16 mouse cellular contexts compared by ENCODE assay signal in genomic region chr9:58454886-58455285, GRCm38 (mm10). TPM values are rescaled to one million over a fixed set of nuclear protein-coding genes. Genes with fewer than 3 reads are reported as not detected.
A peak's percentile ranks its signal among the peaks of the same experiment; 100 is the strongest.
DNase-seq lines count a peak whose midpoint lies in the region; ATAC-seq and TF ChIP-seq lines count a peak whose summit lies in the region.
"Had no signal": no experiment of that assay in that cellular context is flagged by ENCODE, and none has a peak within 500 bp of the region (broad histone marks: within the 10 kb centered on the region; RNA-seq: fewer than 3 reads in every experiment).

No protein-coding gene starts in this region.

- H3K9me3 ChIP-seq in megakaryocyte, embryonic 14.5 days, result no peaks in the 10 kb centered on the region
- no peaks in the 10 kb centered on the region for H3K9me3 ChIP-seq in ES-Bruce4 (replicated peaks; ENCODE audit: control insufficient read depth, insufficient read depth, low read length, poor library complexity, severe bottlenecking)
- no peaks in the 10 kb centered on the region for H3K9me3 ChIP-seq in liver, embryonic 12.5 days (replicated peaks)
- H3K9me3 ChIP-seq: heart, embryonic 12.5 days had no signal

- no peak overlapping the region for H3K4me2 ChIP-seq in liver, embryonic 12.5 days
- H3K4me2 ChIP-seq: heart, embryonic 12.5 days had no signal

- peaks cover 59% of the 10 kb centered on the region for H3K4me1 ChIP-seq in megakaryocyte, embryonic 14.5 days
- peaks cover 9% of the 10 kb centered on the region for H3K4me1 ChIP-seq in ES-Bruce4 (ENCODE audit: control insufficient read depth, insufficient read depth, low read length)
- H3K4me1 ChIP-seq in liver, embryonic 12.5 days, result no peaks in the 10 kb centered on the region

- peak overlapping the region; percentile 97 for H3K27ac ChIP-seq in ES-Bruce4 (ENCODE audit: insufficient read depth, low read length)
- no peak overlapping the region for H3K27ac ChIP-seq in liver, embryonic 12.5 days

- intact Hi-C loops in left cerebral cortex, postnatal 25 days (cut with DNase I), result no loop called here

- H3K9ac ChIP-seq in ES-Bruce4 (ENCODE audit: low read depth, poor library complexity, severe bottlenecking), result peak overlapping the region; percentile 91
- no peak overlapping the region for H3K9ac ChIP-seq in liver, embryonic 12.5 days
- H3K9ac ChIP-seq: heart, embryonic 12.5 days; liver, postnatal 0 days had no signal

- TF ChIP-seq POLR2A in ES-Bruce4 (IDR thresholded peaks at IDR 0.05; ENCODE audit: insufficient read depth, low read length), result peak; percentile 8

- no peak for ATAC-seq in megakaryocyte, adult 5-6 weeks (ENCODE audit: poor library complexity, severe bottlenecking)
- ATAC-seq in liver, embryonic 12.5 days, result no peak
- ATAC-seq: liver, postnatal 0 days had no signal

- 21% methylated on average over 3 of the region's 3 CpGs for WGBS in liver, embryonic 12.5 days (ENCODE audit: insufficient replicate concordance)

- peak; percentile 100 for DNase-seq in ZHBTc4 (ENCODE audit: low read depth, low spot score)
- peak; percentile 51 to 74 for DNase-seq in kidney, postnatal 25 days
- no peak for DNase-seq in left cerebral cortex, postnatal 25 days (ENCODE audit: low spot score in 2 of 2)
- DNase-seq: adrenal gland, postnatal 14 days; cerebellum, adult 9-10 months; gastrocnemius, postnatal 36 days; heart, postnatal 36 days; liver, postnatal 0 days; lung, postnatal 36 days; retina, postnatal 1 day had no signal

- peak; percentile 96 for TF ChIP-seq EP300 in ES-Bruce4 (IDR thresholded peaks at IDR 0.05; ENCODE audit: insufficient read depth, low read depth, low read length)

- peaks cover 19% of the 10 kb centered on the region for H3K27me3 ChIP-seq in megakaryocyte, embryonic 14.5 days (replicated peaks)
- no peaks in the 10 kb centered on the region for H3K27me3 ChIP-seq in ES-Bruce4 (ENCODE audit: control insufficient read depth, insufficient read depth, low read length, poor library complexity, severe bottlenecking)
- H3K27me3 ChIP-seq in liver, embryonic 12.5 days (replicated peaks), result peaks cover 8% of the 10 kb centered on the region; the same call in 1 of the 2 replicates

- no peaks in the 10 kb centered on the region for H3K36me3 ChIP-seq in megakaryocyte, embryonic 14.5 days (replicated peaks; ENCODE audit: low read length)
- peaks cover 11% of the 10 kb centered on the region for H3K36me3 ChIP-seq in ES-Bruce4 (ENCODE audit: control insufficient read depth, insufficient read depth, low read length, poor library complexity, severe bottlenecking)
- no peaks in the 10 kb centered on the region for H3K36me3 ChIP-seq in liver, embryonic 12.5 days
- H3K36me3 ChIP-seq: heart, embryonic 12.5 days had no signal

- H3K4me3 ChIP-seq in megakaryocyte, embryonic 14.5 days (replicated peaks), result peak overlapping the region; percentile 16
- peak overlapping the region; percentile 91 for H3K4me3 ChIP-seq in ES-Bruce4 (ENCODE audit: low read depth, low read length)
- no peak overlapping the region for H3K4me3 ChIP-seq in liver, embryonic 12.5 days
- H3K4me3 ChIP-seq: heart, embryonic 12.5 days had no signal

- no peak for TF ChIP-seq CTCF in ES-Bruce4 (IDR thresholded peaks at IDR 0.05; ENCODE audit: low read depth, low read length)

RNA-seq across cellular contexts. Expression of gene Insyn1, which starts 33.5 kb away (rescaled TPM):
- 1.3 and 2.8 TPM in 2 replicates for polyA plus RNA-seq in megakaryocyte, embryonic 14.5 days (2012; ENCODE audit: insufficient read depth, low replicate concordance)
- total RNA-seq in megakaryocyte, adult 5-6 weeks (2015), result not detected in 2 replicates
- not detected in 2 replicates for total RNA-seq in megakaryocyte, adult 5-6 weeks (2017)
- 2.2 and 3.8 TPM in 2 replicates for polyA plus RNA-seq in ES-Bruce4 (2011; ENCODE audit: insufficient read depth, insufficient read length, low read depth, missing spikeins)
- 100 to 1,000 TPM; 221 to 222 TPM for total RNA-seq in left cerebral cortex, postnatal 25 days (2021)
- polyA plus RNA-seq in liver, embryonic 12.5 days (2016; fragmentation: Nextera tagmentation; extraction: Ambion mirVana), result 0.19 and 0.41 TPM in 2 replicates
- total RNA-seq: neutrophil, adult 5-6 weeks had no signal
- polyA plus RNA-seq: liver, postnatal 0 days had no signal

Comparison
In these comparisons a context has a peak if more than half of its experiments do, and no peak if none do; other contexts are left out.
1. DNase-seq: peak in ZHBTc4 (single experiment) and kidney, postnatal 25 days (2 of 2); none in left cerebral cortex, postnatal 25 days (0 of 2).